Mouse (Mus musculus) testis, adult 2 months (tissue): ENCODE measurements around the gene Chrna1. TPM values are rescaled to one million over a fixed set of nuclear protein-coding genes. Genes with fewer than 3 reads are reported as not detected.

Source experiments
- H3K27ac ChIP-seq: fragments of 200-500 bp; 2 replicates; pipeline ENCODE4 v1.5.1; 2012; ENCODE audit warnings: low read depth, low read length; ENCODE audit not compliant: control insufficient read depth, insufficient read depth
- H3K27me3 ChIP-seq: fragments of 200-500 bp; 2 replicates; pipeline ENCODE4 v1.6.1; 2012; ENCODE audit warnings: mild to moderate bottlenecking, low read length, moderate library complexity; ENCODE audit not compliant: control insufficient read depth, insufficient read depth
- H3K36me3 ChIP-seq: fragments of 200-500 bp; 2 replicates; pipeline ENCODE4 v1.6.1; 2012; ENCODE audit warnings: mild to moderate bottlenecking, low read length; ENCODE audit not compliant: control insufficient read depth, insufficient read depth
- H3K4me1 ChIP-seq: fragments of 200-500 bp; 2 replicates; pipeline ENCODE4 v1.6.1; 2012; ENCODE audit warnings: low read length; ENCODE audit not compliant: control insufficient read depth, insufficient read depth
- H3K4me3 ChIP-seq: fragments of 200-500 bp; 2 replicates; pipeline ENCODE4 v1.5.1; 2012; ENCODE audit warnings: low read depth, mild to moderate bottlenecking, low read length, moderate library complexity, mixed read lengths; ENCODE audit not compliant: control insufficient read depth
- CTCF ChIP-seq: fragments of 200-500 bp; IDR thresholded peaks from 2 replicates; pipeline ENCODE4 v1.5.1; 2012; ENCODE audit warnings: low read depth, mild to moderate bottlenecking, inconsistent platforms, low read length, moderate library complexity; ENCODE audit not compliant: control insufficient read depth, insufficient read depth, insufficient replicate concordance
- POLR2A ChIP-seq: fragments of 200-500 bp; IDR thresholded peaks from 2 replicates; pipeline ENCODE4 v1.6.1; 2012; ENCODE audit warnings: low read depth, mild to moderate bottlenecking, inconsistent platforms, low read length, moderate library complexity; ENCODE audit not compliant: control insufficient read depth
- polyA plus RNA-seq: library from polyadenylated mRNA; depleted of rRNA; stranded (reverse); fragments of >200 nt; gene quantifications from 2 replicates; pipeline ENCODE4 v1.2.3, GENCODE M21; 2012

The Chrna1 gene
- polyA plus RNA-seq, 1 experiment = 0.12 TPM

DNA sequence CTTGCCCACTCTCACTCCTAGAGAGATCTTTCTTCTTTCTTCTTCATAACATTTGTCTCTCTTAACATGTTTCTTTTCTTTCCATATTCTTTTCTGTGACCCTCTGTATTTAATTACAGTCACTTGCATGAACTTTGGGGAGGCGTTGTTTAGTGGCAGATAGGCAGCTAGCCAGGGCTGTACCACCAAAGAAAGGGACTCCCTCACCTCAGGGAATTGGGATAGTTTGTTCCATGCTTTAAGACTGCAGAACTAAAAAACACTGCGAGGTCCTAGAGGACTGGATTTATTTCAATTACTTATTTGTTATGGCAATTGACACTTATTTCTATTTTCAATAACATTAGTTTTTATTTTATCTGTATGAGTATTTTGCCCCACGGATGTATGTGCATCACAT lies 41.0 kb downstream of the Chrna1 start:
- Histone ChIP-seq H3K36me3 (no peaks in the 10 kb centered on the region), H3K4me1 (peaks cover 6% of the 10 kb centered on the region), H3K27me3 (peaks cover 2% of the 10 kb centered on the region; the same call in 1 of the 2 replicates), H3K4me3 (no peak overlapping the region), H3K27ac (no peak overlapping the region)
- TF ChIP-seq POLR2A (no peak), CTCF (no peak)

DNA sequence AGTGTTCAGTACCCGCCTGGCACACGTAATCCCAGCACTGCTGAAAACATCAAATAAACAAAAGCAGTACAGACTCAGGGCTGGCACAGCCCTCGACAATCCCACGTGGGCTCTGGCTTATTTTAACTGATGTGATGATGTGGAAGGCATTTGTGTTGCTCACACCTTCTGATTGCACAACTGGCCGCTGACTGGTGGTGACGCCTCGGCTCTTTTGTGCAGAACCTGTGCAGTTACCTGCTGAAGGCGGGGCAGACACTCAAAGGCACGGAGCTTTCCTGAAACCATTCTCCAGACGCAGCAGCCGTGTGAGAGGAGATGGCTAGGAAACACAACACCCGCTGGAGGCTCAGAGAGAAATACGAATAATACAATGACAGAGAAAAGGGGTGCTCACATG lies 41.5 kb downstream of the Chrna1 start:
- TF ChIP-seq POLR2A (no peak), CTCF (no peak)

DNA sequence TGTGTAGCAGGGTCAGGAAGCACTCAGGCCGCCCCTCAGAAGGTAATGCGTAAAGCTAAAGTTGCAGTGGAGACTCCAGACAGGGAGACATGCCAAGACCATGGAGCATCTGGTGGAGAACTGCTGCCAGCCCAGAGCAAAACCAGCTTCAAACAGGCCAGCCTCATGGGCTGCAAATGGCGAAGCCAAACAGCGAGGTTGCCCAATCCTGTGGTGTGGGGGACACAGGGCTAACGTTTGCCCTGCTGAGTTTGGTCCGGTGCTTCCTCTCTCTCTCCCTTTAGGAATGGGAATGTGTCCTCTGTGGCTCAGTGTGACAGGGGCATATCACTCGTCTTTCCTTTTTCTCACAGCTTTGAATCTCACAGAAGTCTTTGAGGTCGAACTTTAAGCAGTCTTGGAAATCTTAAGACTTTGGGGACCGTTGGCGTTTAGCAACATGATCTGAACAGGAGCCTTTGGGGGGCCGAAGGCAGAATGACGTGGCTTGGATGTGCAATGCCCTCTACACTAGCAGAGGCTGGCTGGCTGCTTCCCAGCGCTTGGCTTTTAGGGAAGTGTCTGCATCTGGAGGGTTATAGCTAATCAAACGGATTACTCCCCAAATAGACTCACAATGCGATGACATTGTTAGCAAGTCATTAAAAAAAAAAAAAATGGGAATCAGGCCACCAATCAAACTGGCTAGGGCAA lies 43.9 kb downstream of the Chrna1 start:
- Histone ChIP-seq H3K4me3 (no peak overlapping the region), H3K4me1 (peaks cover 4% of the 10 kb centered on the region), H3K36me3 (no peaks in the 10 kb centered on the region), H3K27me3 (peaks cover 2% of the 10 kb centered on the region; the same call in 1 of the 2 replicates), H3K27ac (no peak overlapping the region)
- TF ChIP-seq CTCF (no peak), POLR2A (no peak)

More for the DNA sequence above, 41.5 kb downstream of the Chrna1 start:
- Histone ChIP-seq H3K4me1 (peaks cover 6% of the 10 kb centered on the region), H3K27ac (no peak overlapping the region), H3K36me3 (no peaks in the 10 kb centered on the region), H3K27me3 (peaks cover 2% of the 10 kb centered on the region; the same call in 1 of the 2 replicates), H3K4me3 (no peak overlapping the region)

DNA sequence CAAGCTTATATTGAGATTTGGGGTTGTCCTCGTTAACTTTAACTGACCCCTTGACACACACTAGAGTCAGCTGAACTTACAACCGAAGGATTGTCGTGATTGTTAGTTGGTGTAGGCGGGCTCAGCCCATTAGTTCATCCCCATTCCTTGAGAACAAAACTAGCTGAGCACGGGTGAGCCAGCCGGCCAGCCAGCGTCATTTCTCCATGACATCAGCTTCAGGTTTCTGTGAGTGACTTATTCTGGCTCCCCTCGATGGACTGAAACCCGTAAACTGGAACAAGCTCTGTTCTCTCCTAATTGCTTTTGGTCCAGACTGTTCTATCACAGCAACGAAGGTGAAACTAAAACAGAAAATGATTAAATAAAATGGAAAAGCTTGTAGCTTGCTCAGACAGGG lies 45.4 kb downstream of the Chrna1 start:
- Histone ChIP-seq H3K27ac (no peak overlapping the region), H3K36me3 (no peaks in the 10 kb centered on the region), H3K4me1 (peaks cover 1% of the 10 kb centered on the region; the same call in 1 of the 2 replicates), H3K27me3 (no peaks in the 10 kb centered on the region), H3K4me3 (no peak overlapping the region)
- TF ChIP-seq POLR2A (no peak), CTCF (no peak)

DNA sequence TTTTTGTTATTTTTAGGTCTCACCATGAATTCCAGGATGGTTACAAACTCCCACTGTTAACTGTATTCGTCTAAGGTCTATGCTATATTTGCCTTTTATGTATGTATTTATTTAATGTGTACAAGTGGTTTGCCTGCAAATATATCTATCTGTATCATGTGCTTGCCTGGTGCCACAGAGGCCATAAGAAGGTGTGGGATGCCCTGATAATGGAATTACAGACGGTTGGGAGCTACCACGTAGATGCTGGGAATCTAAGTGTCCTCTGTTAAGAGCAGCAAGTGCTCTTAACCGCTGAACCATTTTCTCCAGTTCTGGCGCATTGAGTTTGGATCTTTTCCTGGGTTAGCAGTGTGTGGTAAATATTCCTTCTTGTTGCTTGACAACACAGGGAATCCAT lies 49.7 kb downstream of the Chrna1 start:
- H3K36me3 ChIP-seq = no peaks in the 10 kb centered on the region
- H3K27ac ChIP-seq = no peak overlapping the region
- peaks cover 8% of the 10 kb centered on the region for H3K4me1 ChIP-seq
- TF ChIP-seq POLR2A (no peak), CTCF (no peak)
- H3K4me3 ChIP-seq = no peak overlapping the region
- peaks cover 3% of the 10 kb centered on the region; the same call in 1 of the 2 replicates for H3K27me3 ChIP-seq

DNA sequence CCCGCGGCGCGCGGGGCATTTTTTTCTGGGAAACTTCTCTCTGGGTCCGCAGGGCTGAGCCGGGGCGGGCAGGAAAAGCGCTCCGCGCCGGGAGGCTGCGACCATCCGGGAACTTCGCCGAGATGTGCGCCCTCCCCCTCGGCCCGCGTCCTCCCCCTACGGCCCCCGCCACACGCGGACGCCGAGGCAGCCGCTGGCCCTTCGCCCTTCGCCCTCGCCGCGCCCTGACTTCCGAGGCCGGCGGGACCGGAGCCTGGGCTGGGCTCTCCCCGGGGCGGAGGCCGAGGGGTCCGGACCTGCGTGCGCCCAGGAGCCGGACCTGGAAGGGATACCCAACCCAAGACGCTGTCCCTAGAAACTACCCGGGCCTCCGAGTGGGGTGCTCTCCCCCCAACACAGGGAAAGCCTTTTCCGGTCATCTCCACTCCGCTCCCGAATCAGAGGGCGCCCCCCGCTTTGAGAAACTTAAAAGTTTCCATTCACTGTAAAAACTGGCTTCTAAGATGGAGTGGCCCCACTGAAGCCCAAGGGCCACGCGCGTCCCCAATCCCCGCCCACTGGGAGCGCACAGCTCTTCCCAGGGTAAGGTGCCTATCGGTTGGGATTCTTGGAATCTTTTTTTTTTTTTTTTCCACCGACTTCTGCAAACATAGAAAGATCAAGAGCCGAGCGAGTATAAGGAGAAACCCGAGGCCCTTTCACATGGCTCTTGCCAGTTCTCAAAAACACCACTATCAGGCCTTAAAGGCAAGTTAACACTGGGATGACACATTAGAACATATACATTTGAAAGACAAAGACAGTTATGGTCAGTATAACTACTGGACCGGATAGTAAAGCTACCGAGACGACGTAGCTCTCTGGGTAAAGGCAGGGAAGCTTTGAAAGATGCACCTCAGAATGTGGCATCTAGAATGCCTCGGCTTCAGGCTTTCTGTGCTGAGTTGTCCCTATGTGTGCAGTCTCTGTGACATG lies 50.5 kb downstream of the Chrna1 start, which contains the start of gene Wipf1:
Wipf1 (minus strand) TSS at position 379 of the 975 bp plus-strand sequence.
- Histone ChIP-seq H3K27ac (peak within 1 kb of the TSS; percentile 1), H3K4me3 (peak within 1 kb of the TSS; percentile 74), H3K27me3 (peaks cover 3% of the 10 kb centered on the region; the same call in 1 of the 2 replicates), H3K36me3 (no peaks in the 10 kb centered on the region), H3K4me1 (peaks cover 8% of the 10 kb centered on the region)
- TF ChIP-seq POLR2A = no peak
- TF ChIP-seq CTCF = no peak
